Mouse (Mus musculus) liver, postnatal 0 days (tissue): Measurements from ENCODE around the gene Rbms3. TPM values are rescaled to one million over a fixed set of nuclear protein-coding genes. Genes with fewer than 3 reads are reported as not detected.
A peak's percentile ranks its signal among the peaks of the same experiment; 100 is the strongest.

Experiments
- ATAC-seq: fragments of 200-750 bp; cut with Nextera tagmentation; 2 replicates; pipeline ENCODE4 v1.8.0; 2017; ENCODE audit warnings: mild to moderate bottlenecking, moderate library complexity
- DNase-seq: peaks from one replicate; pipeline ENCODE4 v3.0.0-alpha.2; 2016
- H3K27ac ChIP-seq: fragments of 300-500 bp; sonication (generic); 2 replicates; pipeline ENCODE4 v1.5.1; 2014; ENCODE audit warnings: antibody characterized with exemption, moderate library complexity, mild to moderate bottlenecking, low read depth
- H3K27me3 ChIP-seq: fragments of 300-500 bp; sonication (generic); 2 replicates; pipeline ENCODE4 v1.6.1; 2014; ENCODE audit warnings: low read length, control low read depth, mixed read lengths; ENCODE audit not compliant: insufficient read depth
- H3K36me3 ChIP-seq: fragments of 300-500 bp; sonication (generic); replicated peaks from 2 replicates; pipeline ENCODE4 v1.6.1; 2014; ENCODE audit warnings: mild to moderate bottlenecking, control low read depth, low read length, moderate library complexity, mixed read lengths; ENCODE audit not compliant: insufficient read depth
- H3K4me1 ChIP-seq: fragments of 300-500 bp; sonication (generic); 2 replicates; pipeline ENCODE4 v1.6.1; 2014; ENCODE audit warnings: antibody characterized with exemption, mild to moderate bottlenecking, control low read depth; ENCODE audit not compliant: insufficient read depth
- H3K4me2 ChIP-seq: fragments of 300-500 bp; sonication (generic); 2 replicates; pipeline ENCODE4 v1.6.1; 2014; ENCODE audit warnings: low read depth, mild to moderate bottlenecking, low read length, moderate library complexity, mixed read lengths
- H3K4me3 ChIP-seq: fragments of 300-500 bp; sonication (generic); 2 replicates; pipeline ENCODE4 v1.5.1; 2014; ENCODE audit warnings: low read depth, low read length
- H3K9ac ChIP-seq: fragments of 300-500 bp; sonication (generic); replicated peaks from 2 replicates; pipeline ENCODE4 v1.6.1; 2014; ENCODE audit warnings: mild to moderate bottlenecking, moderate library complexity
- H3K9me3 ChIP-seq: fragments of 300-500 bp; sonication (generic); 2 replicates; pipeline ENCODE4 v1.6.1; 2016; ENCODE audit warnings: mild to moderate bottlenecking, control low read depth, low read length, mixed read lengths
- CTCF ChIP-seq: sonication (generic); IDR thresholded peaks from 2 replicates; pipeline ENCODE4 v1.5.1; 2016; ENCODE audit warnings: antibody characterized with exemption, low read depth
- EP300 ChIP-seq: IDR thresholded peaks from 2 replicates; pipeline ENCODE4 v1.6.1; 2016; ENCODE audit warnings: antibody characterized with exemption, low read depth, mild to moderate bottlenecking
- WGBS: fragments of 180-500 bp; shearing (Covaris S2); extraction: QIAGEN DNeasy Blood & Tissue Kit; methylation state at CpG from one replicate; pipeline ENCODE4 v1.1.7; 2014; ENCODE audit not compliant: insufficient replicate concordance; 5-methylcytosine and 5-hydroxymethylcytosine counted together
- polyA plus RNA-seq: library from polyadenylated mRNA; unstranded; fragments of >200 nt; fragmentation: Nextera tagmentation; extraction: Ambion mirVana; gene quantifications from 2 replicates; pipeline ENCODE4 v1.2.1, GENCODE M21; 2015

Rbms3 gene
- polyA plus RNA-seq, 1 experiment from 2014 or later, result 2.8 TPM

DNA sequence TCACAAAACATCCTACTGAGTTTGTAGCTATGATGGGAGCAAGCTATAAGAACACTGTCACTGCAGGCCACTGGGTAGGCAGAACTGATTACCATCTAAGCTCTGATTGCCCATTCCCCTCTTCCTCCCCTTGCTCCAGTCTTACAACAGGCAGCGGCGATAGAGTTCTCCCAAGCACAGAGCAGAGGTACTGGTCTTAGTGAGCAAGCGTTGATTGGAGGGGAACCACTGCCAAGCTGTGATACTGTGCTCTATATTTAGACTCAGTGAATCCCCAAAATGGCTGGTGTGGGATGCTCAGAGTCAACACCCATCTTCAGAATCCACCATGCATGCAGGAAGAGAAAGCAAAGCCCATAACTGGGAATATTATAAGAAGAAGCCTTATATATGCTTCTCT lies 662.4 kb downstream of the Rbms3 start:
- ATAC-seq (no peak), DNase-seq (no peak)
- H3K27me3 ChIP-seq, result no peaks in the 10 kb centered on the region
- H3K27ac ChIP-seq, result no peak overlapping the region
- 71% methylated on average over 3 of the region's 3 CpGs for WGBS
- TF ChIP-seq EP300 (no peak), CTCF (no peak)
- H3K9ac ChIP-seq, result no peak overlapping the region
- H3K4me3 ChIP-seq, result no peak overlapping the region
- no peaks in the 10 kb centered on the region for H3K4me1 ChIP-seq
- H3K9me3 ChIP-seq, result no peaks in the 10 kb centered on the region
- H3K4me2 ChIP-seq, result no peak overlapping the region
- H3K36me3 ChIP-seq, result no peaks in the 10 kb centered on the region

DNA sequence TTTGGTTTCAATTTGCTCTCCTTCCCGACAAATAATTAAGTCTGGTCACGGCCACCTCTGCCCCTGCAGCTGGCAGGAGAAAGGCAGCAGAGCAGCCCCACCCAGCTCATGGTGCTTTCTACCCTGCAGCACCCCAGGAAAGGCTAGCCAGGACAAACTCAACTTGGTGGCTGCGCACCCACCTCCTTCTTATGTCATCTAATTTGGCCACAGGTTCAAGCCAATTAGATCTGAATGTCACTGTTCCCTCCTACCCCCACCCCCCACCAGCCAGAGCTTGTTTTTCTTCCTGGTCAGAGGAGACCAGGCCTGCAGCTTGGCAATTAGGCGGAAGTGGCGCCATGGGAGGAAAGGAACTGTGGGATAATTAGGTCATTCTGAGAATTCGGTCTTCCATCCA lies 664.0 kb downstream of the Rbms3 start:
- Histone ChIP-seq H3K4me2 (no peak overlapping the region), H3K27ac (no peak overlapping the region), H3K36me3 (no peaks in the 10 kb centered on the region), H3K9me3 (no peaks in the 10 kb centered on the region), H3K4me3 (no peak overlapping the region), H3K27me3 (no peaks in the 10 kb centered on the region), H3K9ac (no peak overlapping the region), H3K4me1 (no peaks in the 10 kb centered on the region)
- no peak for DNase-seq
- TF ChIP-seq EP300 (no peak), CTCF (no peak)
- no peak for ATAC-seq
- 81% methylated on average over 6 of the region's 6 CpGs for WGBS

DNA sequence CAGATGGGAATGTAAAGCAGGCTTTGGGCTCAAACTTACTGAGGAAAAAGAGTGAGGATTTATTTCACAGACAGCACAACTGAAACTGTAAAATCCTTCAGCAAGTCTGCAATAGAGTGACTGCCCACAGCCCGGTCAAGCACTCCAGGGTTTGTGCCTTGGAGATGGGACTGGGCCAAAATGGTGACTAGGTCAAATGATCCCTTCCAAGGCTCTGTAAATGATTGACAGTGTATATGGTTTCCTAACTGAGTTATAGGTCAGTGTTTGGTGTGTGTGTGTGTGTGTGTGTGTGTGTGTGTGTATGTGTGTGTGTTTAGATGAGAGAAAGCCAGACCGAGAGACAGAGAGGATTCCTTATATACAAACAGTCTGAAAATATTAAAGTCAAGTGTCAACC lies 673.6 kb downstream of the Rbms3 start:
- Histone ChIP-seq H3K27me3 (no peaks in the 10 kb centered on the region), H3K36me3 (no peaks in the 10 kb centered on the region), H3K4me1 (no peaks in the 10 kb centered on the region), H3K4me3 (no peak overlapping the region), H3K4me2 (no peak overlapping the region), H3K27ac (0 out of 2 replicates have a peak overlapping the region, but pooled peaks have one; percentile 12), H3K9me3 (no peaks in the 10 kb centered on the region), H3K9ac (no peak overlapping the region)
- WGBS, result 52% methylated on average over 2 of the region's 2 CpGs
- TF ChIP-seq CTCF (no peak), EP300 (peak; percentile 40; the same call in 1 of the 2 replicates)
- DNase-seq, result peak; percentile 54
- peak; percentile 97 for ATAC-seq

DNA sequence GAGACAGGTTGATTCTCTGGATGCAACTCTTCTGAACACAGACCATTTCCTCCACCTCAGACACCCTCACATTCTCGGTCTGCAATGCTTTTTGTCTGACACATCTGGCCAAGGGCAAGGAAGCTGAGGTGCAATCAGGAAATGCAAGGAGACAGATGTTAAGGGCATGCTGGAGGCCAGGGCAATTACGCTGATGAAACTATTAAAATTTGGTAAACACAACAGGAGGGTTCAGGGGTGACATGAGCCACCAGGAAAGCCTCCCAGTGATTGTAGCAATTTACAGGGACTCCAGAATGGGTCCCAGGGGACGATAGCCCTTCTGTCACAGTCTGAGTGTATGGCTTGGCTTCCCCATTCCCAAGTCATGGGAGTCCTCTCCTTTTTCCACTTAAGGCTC lies 681.5 kb downstream of the Rbms3 start:
- no peak overlapping the region for H3K27ac ChIP-seq
- no peaks in the 10 kb centered on the region for H3K27me3 ChIP-seq
- peaks cover 4% of the 10 kb centered on the region for H3K4me1 ChIP-seq
- WGBS, result 61% methylated on average over 3 of the region's 3 CpGs
- no peaks in the 10 kb centered on the region for H3K36me3 ChIP-seq
- ATAC-seq (no peak), DNase-seq (no peak)
- no peak for TF ChIP-seq CTCF
- TF ChIP-seq EP300, result no peak
- H3K4me2 ChIP-seq, result no peak overlapping the region
- H3K4me3 ChIP-seq, result no peak overlapping the region
- H3K9me3 ChIP-seq, result no peaks in the 10 kb centered on the region
- no peak overlapping the region for H3K9ac ChIP-seq

DNA sequence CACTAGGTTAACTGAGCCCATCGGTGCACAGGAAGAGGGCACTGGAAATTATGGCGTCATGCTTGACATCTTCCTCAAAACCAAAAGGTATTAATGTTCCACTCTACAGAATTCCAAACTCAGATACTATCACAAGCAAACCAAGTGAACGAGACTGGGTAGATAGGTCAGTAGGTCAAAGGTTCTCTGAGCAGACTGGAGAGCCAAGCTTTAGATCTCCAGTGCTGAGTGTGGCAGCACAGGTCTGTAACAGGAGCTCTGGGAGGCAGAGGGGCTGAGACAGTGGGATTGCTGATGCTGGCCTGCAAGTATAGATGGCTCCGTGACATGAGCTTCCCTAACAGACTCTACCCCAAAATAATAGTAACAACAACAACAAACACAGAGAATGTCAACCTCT lies 682.3 kb downstream of the Rbms3 start:
- TF ChIP-seq EP300 (no peak), CTCF (no peak)
- Histone ChIP-seq H3K4me1 (peaks cover 4% of the 10 kb centered on the region), H3K27me3 (no peaks in the 10 kb centered on the region), H3K36me3 (no peaks in the 10 kb centered on the region), H3K4me3 (no peak overlapping the region), H3K9ac (no peak overlapping the region), H3K4me2 (no peak overlapping the region), H3K27ac (peak overlapping the region; percentile 29; the same call in 1 of the 2 replicates), H3K9me3 (no peaks in the 10 kb centered on the region)
- DNase-seq (no peak), ATAC-seq (peak; percentile 85)
- 64% methylated on average over 4 of the region's 4 CpGs for WGBS

DNA sequence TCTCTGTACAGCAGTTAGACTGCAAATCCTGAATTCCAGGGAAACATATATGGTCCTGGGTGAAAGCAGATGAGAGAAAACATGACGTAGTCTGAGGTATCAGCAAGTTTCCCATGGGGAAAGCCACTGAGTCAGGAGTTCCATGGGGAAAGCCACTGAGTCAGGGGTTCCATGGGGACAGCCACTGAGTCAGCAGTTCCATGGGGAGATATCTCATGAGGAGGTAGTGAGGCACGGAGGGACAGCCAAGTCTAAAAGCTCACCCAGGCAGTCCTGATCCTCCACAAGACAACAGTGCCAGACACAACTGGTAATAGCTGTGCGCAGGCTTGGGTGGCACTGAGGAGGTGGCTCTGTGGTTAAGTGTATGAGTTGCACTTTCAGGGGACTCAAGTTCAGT lies 682.9 kb downstream of the Rbms3 start:
- H3K27me3 ChIP-seq, result no peaks in the 10 kb centered on the region
- WGBS, result 85% methylated on average over 3 of the region's 3 CpGs

DNA sequence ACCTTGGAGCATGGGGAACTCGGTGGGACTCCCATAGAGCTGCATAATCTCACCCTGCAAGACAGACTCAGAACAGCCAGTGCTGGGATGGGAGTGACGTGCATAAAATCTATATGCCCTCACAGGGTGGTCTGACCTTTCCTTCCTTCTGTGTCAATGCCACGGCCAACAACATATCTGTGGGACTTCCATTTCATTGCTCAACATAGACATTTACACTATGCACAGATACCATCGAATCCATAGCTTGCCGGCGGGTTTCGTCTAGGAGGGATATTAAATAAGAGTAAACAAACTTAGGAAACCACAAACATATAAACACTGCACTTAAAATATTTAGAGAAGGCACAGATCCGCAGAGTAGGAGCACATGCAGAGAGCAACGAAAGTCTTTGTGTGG lies 684.0 kb downstream of the Rbms3 start:
- no peak overlapping the region for H3K4me2 ChIP-seq
- no peak for DNase-seq
- no peak for TF ChIP-seq EP300
- no peak for TF ChIP-seq CTCF
- peaks cover 4% of the 10 kb centered on the region for H3K4me1 ChIP-seq
- WGBS, result 76% methylated on average over 9 of the region's 9 CpGs
- no peak overlapping the region for H3K27ac ChIP-seq
- no peaks in the 10 kb centered on the region for H3K9me3 ChIP-seq
- H3K27me3 ChIP-seq, result no peaks in the 10 kb centered on the region
- no peak overlapping the region for H3K9ac ChIP-seq
- H3K36me3 ChIP-seq, result no peaks in the 10 kb centered on the region
- no peak for ATAC-seq
- no peak overlapping the region for H3K4me3 ChIP-seq

More for the DNA sequence above, 682.9 kb downstream of the Rbms3 start:
- ATAC-seq, result no peak
- no peaks in the 10 kb centered on the region for H3K36me3 ChIP-seq
- H3K4me2 ChIP-seq, result no peak overlapping the region
- no peak for DNase-seq
- H3K9me3 ChIP-seq, result no peaks in the 10 kb centered on the region
- TF ChIP-seq CTCF, result no peak
- TF ChIP-seq EP300, result no peak
- no peak overlapping the region for H3K9ac ChIP-seq
- H3K4me3 ChIP-seq, result no peak overlapping the region
- H3K4me1 ChIP-seq, result peaks cover 4% of the 10 kb centered on the region
- peak overlapping the region; percentile 29; the same call in 1 of the 2 replicates for H3K27ac ChIP-seq
